Mouse (Mus musculus) kidney, adult 2 months (tissue): ENCODE results near the gene Cd68. TPM values are rescaled to one million over a fixed set of nuclear protein-coding genes. Genes with fewer than 3 reads are reported as not detected.
A peak's percentile ranks its signal among the peaks of the same experiment; 100 is the strongest.
"Not testable (repeated sequence)": the region's sequence is repeated elsewhere in the genome, so short reads cannot be mapped to it uniquely, and the experiment has no call there.

Source experiments
- DNase-seq: peaks from one replicate; pipeline ENCODE4 v3.0.0; 2021
- H3K27ac ChIP-seq: fragments of 200-500 bp; 2 replicates; pipeline ENCODE4 v1.5.1; 2012; ENCODE audit warnings: low read depth, low read length, control low read depth, inconsistent platforms; ENCODE audit not compliant: insufficient read depth
- H3K27me3 ChIP-seq: fragments of 200-500 bp; replicated peaks from 2 replicates; pipeline ENCODE4 v1.6.1; 2012; ENCODE audit warnings: mild to moderate bottlenecking, moderate library complexity, low read length, inconsistent platforms; ENCODE audit not compliant: control insufficient read depth, insufficient read depth
- H3K36me3 ChIP-seq: fragments of 200-500 bp; 2 replicates; pipeline ENCODE4 v1.6.1; 2012; ENCODE audit warnings: mild to moderate bottlenecking, moderate library complexity, low read length, inconsistent platforms; ENCODE audit not compliant: control insufficient read depth, insufficient read depth
- H3K4me1 ChIP-seq: fragments of 200-500 bp; 2 replicates; pipeline ENCODE4 v1.6.1; 2011; ENCODE audit warnings: low read length; ENCODE audit not compliant: control insufficient read depth, insufficient read depth
- H3K4me3 ChIP-seq: fragments of 200-500 bp; 2 replicates; pipeline ENCODE4 v1.5.1; 2011; ENCODE audit warnings: mild to moderate bottlenecking, low read depth, low read length, control low read depth; ENCODE audit not compliant: insufficient read depth
- CTCF ChIP-seq: fragments of 200-500 bp; conservative IDR thresholded peaks from 2 replicates; pipeline ENCODE4 v1.5.1; 2011; ENCODE audit warnings: low read depth, mild to moderate bottlenecking, control low read depth, low read length, moderate library complexity, mixed read lengths; ENCODE audit not compliant: insufficient read depth, insufficient read length
- POLR2A ChIP-seq: fragments of 200-500 bp; IDR thresholded peaks from one replicate; pipeline ENCODE4 v1.6.1; 2011; ENCODE audit warnings: low read depth, low read length, control low read depth
- WGBS: fragments of 180-500 bp; shearing (Covaris S2); methylation state at CpG from one replicate; pipeline ENCODE4 v1.1.7; 2018; 5-methylcytosine and 5-hydroxymethylcytosine counted together
- polyA plus RNA-seq: library from polyadenylated mRNA; depleted of rRNA; stranded (reverse); fragments of >200 nt; gene quantifications from 2 replicates; pipeline ENCODE4 v1.2.3, GENCODE M21; 2012

The Cd68 gene
- polyA plus RNA-seq, 1 experiment = 10.7 TPM

GRCm38 (mm10) chr11:69703814-69704612 is 38.1 kb upstream of the Cd68 start:
- no peak for TF ChIP-seq POLR2A
- no peak for TF ChIP-seq CTCF
- 62% methylated on average over 8 of the region's 8 CpGs for WGBS
- Histone ChIP-seq H3K27me3 (no peaks in the 10 kb centered on the region), H3K4me1 (peaks cover 14% of the 10 kb centered on the region; the same call in 1 of the 2 replicates), H3K4me3 (no peak overlapping the region), H3K36me3 (no peaks in the 10 kb centered on the region), H3K27ac (no peak overlapping the region)
- no peak for DNase-seq

GRCm38 (mm10) chr11:69703381-69703780 is 37.4 kb upstream of the Cd68 start:
- H3K4me3 ChIP-seq, H3K27me3 ChIP-seq, H3K36me3 ChIP-seq, DNase-seq, H3K27ac ChIP-seq: not testable (repeated sequence)
- peaks cover 18% of the 10 kb centered on the region; the same call in 1 of the 2 replicates for H3K4me1 ChIP-seq
- 64% methylated on average over 3 of the region's 3 CpGs for WGBS

- H3K27ac ChIP-seq, H3K4me3 ChIP-seq, H3K36me3 ChIP-seq, DNase-seq, H3K27me3 ChIP-seq: not testable (repeated sequence)
- H3K4me1 ChIP-seq = peaks cover 18% of the 10 kb centered on the region; the same call in 1 of the 2 replicates
- 98% methylated on average over 10 of the region's 10 CpGs for WGBS
Measured at GRCm38 (mm10) chr11:69702886-69703285, 36.9 kb upstream of the Cd68 start.

GRCm38 (mm10) chr11:69699595-69699994 is 33.6 kb upstream of the Cd68 start:
- 56% methylated on average over 1 of the region's 1 CpGs for whole genome bisulfite sequencing
- Histone ChIP-seq H3K4me1 (peaks cover 10% of the 10 kb centered on the region), H3K36me3 (no peaks in the 10 kb centered on the region), H3K27me3 (no peaks in the 10 kb centered on the region), H3K27ac (no peak overlapping the region), H3K4me3 (no peak overlapping the region)
- DNase-seq = no peak
- TF ChIP-seq CTCF (no peak), POLR2A (no peak)

- Histone ChIP-seq H3K27me3 (no peaks in the 10 kb centered on the region), H3K36me3 (no peaks in the 10 kb centered on the region), H3K27ac (no peak overlapping the region), H3K4me3 (no peak overlapping the region), H3K4me1 (peaks cover 14% of the 10 kb centered on the region)
- WGBS = 66% methylated on average over 5 of the region's 5 CpGs
- TF ChIP-seq CTCF (0 out of 2 replicates have a peak, but pooled peaks have one; percentile 14), POLR2A (no peak)
- DNase-seq = no peak
Measured at GRCm38 (mm10) chr11:69698574-69698973, 32.6 kb upstream of the Cd68 start.

- H3K4me3 ChIP-seq = no peak overlapping the region
- 85% methylated on average over 3 of the region's 3 CpGs for WGBS
- no peaks in the 10 kb centered on the region for H3K27me3 ChIP-seq
- peaks cover 22% of the 10 kb centered on the region for H3K4me1 ChIP-seq
- TF ChIP-seq CTCF (no peak), POLR2A (no peak)
- DNase-seq = no peak
- no peaks in the 10 kb centered on the region for H3K36me3 ChIP-seq
- H3K27ac ChIP-seq = no peak overlapping the region
Measured at GRCm38 (mm10) chr11:69697396-69697795, 31.4 kb upstream of the Cd68 start.

GRCm38 (mm10) chr11:69695361-69696181 is 29.6 kb upstream of the Cd68 start, which contains the start of the genes Tnfsf12 and Tnfsfm13:
Gene Tnfsf12 (minus strand): TSS chr11:69695849.
Gene Tnfsfm13 (minus strand): TSS chr11:69696098.
- Histone ChIP-seq H3K27ac (peak within 1 kb of the TSS; percentile 95), H3K36me3 (no peaks in the 10 kb centered on the region), H3K4me1 (peaks cover 26% of the 10 kb centered on the region), H3K4me3 (peak within 1 kb of the TSS; percentile 76), H3K27me3 (no peaks in the 10 kb centered on the region)
- WGBS = 3% methylated on average over 41 of the region's 41 CpGs
- TF ChIP-seq CTCF (peak; percentile 25), POLR2A (peak; percentile 59)
- peak; percentile 87 for DNase-seq
